Mouse (Mus musculus): ENCODE data around the gene Snx18.

DNA sequence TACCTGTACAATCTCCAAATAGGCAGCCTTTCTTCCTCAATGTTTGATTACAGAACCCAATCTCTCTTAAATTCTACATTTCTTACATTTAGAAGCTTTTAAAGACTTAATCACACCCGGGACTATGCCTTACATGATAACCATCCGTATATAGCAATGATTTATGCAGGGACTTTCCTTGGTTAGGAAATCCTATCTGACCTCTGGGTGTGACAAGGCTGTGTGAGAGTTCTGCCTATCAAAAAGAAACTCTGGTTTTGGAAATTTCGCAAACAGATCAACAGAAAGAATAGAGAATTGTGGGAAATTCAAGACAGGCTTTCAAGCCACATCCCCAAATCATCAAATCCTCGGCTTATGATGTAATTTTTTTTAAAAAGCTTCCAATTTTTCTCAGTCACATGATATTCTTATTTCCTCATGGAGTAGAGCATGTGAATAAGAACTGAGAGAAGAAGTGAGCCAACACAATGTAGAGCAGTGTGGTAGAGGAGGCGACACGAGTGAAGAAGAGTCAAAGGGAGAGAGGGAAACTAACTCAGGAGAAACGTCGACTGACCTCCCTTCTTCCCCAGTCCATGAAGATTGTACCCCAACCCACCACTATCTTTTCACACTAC lies 70.4 kb downstream of the Snx18 start:
- TF ChIP-seq POLR2A (IDR thresholded peaks at IDR 0.05; ENCODE audit: low read depth, low read length) (no peak), CTCF (IDR thresholded peaks at IDR 0.05; ENCODE audit: extremely low read depth, insufficient read length, insufficient replicate concordance, low read depth, low read length) (no peak)
